Mouse (Mus musculus) intestine, embryonic 14.5 days (tissue): ENCODE data around the gene Tmem11. TPM values are rescaled to one million over a fixed set of nuclear protein-coding genes. Genes with fewer than 3 reads are reported as not detected.

Experiments
- ATAC-seq: fragments of 200-750 bp; cut with Nextera tagmentation; replicated peaks from 2 replicates; pipeline ENCODE4 v1.8.0; 2017; ENCODE audit warnings: low read depth, moderate number of reproducible peaks, moderate TSS enrichment, moderate library complexity; ENCODE audit not compliant: low FRiP score, low TSS enrichment
- DNase-seq: peaks from one replicate; pipeline ENCODE4 v3.0.0-alpha.2; 2018; ENCODE audit warnings: low spot score
- H3K27ac ChIP-seq: fragments of 300-500 bp; sonication (generic); 2 replicates; pipeline ENCODE4 v1.5.1; 2014; ENCODE audit warnings: low read depth, mild to moderate bottlenecking, control low read depth
- H3K27me3 ChIP-seq: fragments of 300-500 bp; sonication (generic); replicated peaks from 2 replicates; pipeline ENCODE4 v1.6.1; 2014; ENCODE audit warnings: low read length, control low read depth; ENCODE audit not compliant: control insufficient read depth, insufficient read depth
- H3K36me3 ChIP-seq: fragments of 300-500 bp; sonication (generic); 2 replicates; pipeline ENCODE4 v1.6.1; 2014; ENCODE audit warnings: low read length, control low read depth; ENCODE audit not compliant: control insufficient read depth, insufficient read depth
- H3K4me1 ChIP-seq: fragments of 300-500 bp; sonication (generic); replicated peaks from 2 replicates; pipeline ENCODE4 v1.6.1; 2014; ENCODE audit warnings: low read length, control low read depth, mixed read lengths; ENCODE audit not compliant: control insufficient read depth, insufficient read depth
- H3K4me2 ChIP-seq: fragments of 300-500 bp; sonication (generic); 2 replicates; pipeline ENCODE4 v1.6.1; 2014; ENCODE audit warnings: low read length
- H3K4me3 ChIP-seq: fragments of 300-500 bp; sonication (generic); 2 replicates; pipeline ENCODE4 v1.5.1; 2014; ENCODE audit warnings: low read depth, low read length, control low read depth, mixed read lengths
- H3K9ac ChIP-seq: fragments of 300-500 bp; sonication (generic); 2 replicates; pipeline ENCODE4 v1.6.1; 2014; ENCODE audit warnings: mild to moderate bottlenecking, low read length
- H3K9me3 ChIP-seq: fragments of 300-500 bp; sonication (generic); 2 replicates; pipeline ENCODE4 v1.6.1; 2016; ENCODE audit warnings: low read length, control low read depth; ENCODE audit not compliant: control insufficient read depth
- WGBS: fragments of 180-500 bp; shearing (Covaris S2); extraction: QIAGEN DNeasy Blood & Tissue Kit; methylation state at CpG from one replicate; pipeline ENCODE4 v1.1.7; 2014; 5-methylcytosine and 5-hydroxymethylcytosine counted together
- polyA plus RNA-seq: library from polyadenylated mRNA; unstranded; fragments of >200 nt; fragmentation: Nextera tagmentation; extraction: Ambion mirVana; gene quantifications from 2 replicates; pipeline ENCODE4 v1.2.1, GENCODE M21; 2014

Gene Tmem11
- polyA plus RNA-seq, 1 experiment from 2014 or later, result 73.9 TPM

- peak within 1 kb of the TSS; percentile 73 for H3K4me3 ChIP-seq
- peak; percentile 97 for ATAC-seq
- WGBS, result under 1% methylated on average over 34 of the region's 34 CpGs
These were observed 48.5 kb downstream of the Tmem11 start, which contains the start of gene Dhrs7b for GRCm38 (mm10) chr11:60830433-60831052. TSS of gene Dhrs7b (plus strand) at chr11:60830631.

GRCm38 (mm10) chr11:60828903-60829302, 50.2 kb downstream of the Tmem11 start:
- WGBS, result 28% methylated on average over 2 of the region's 2 CpGs
- Histone ChIP-seq H3K27me3 (no peaks in the 10 kb centered on the region), H3K9me3 (no peaks in the 10 kb centered on the region), H3K4me1 (peaks cover 4% of the 10 kb centered on the region), H3K36me3 (0 out of 2 replicates have a peak, but pooled peaks cover under 1% of the 10 kb centered on the region), H3K4me2 (no peak overlapping the region), H3K27ac (no peak overlapping the region), H3K9ac (no peak overlapping the region), H3K4me3 (no peak overlapping the region)
- no peak for DNase-seq
- no peak for ATAC-seq

More at GRCm38 (mm10) chr11:60830433-60831052, 48.5 kb downstream of the Tmem11 start, which contains the start of gene Dhrs7b:
- peak within 1 kb of the TSS; percentile 57 for H3K27ac ChIP-seq
- peaks cover 4% of the 10 kb centered on the region for H3K4me1 ChIP-seq
- H3K9me3 ChIP-seq, result no peaks in the 10 kb centered on the region
- peak; percentile 88 for DNase-seq
- peak within 1 kb of the TSS; percentile 72 for H3K4me2 ChIP-seq
- 0 out of 2 replicates have a peak, but pooled peaks cover 5% of the 10 kb centered on the region for H3K36me3 ChIP-seq
- peak within 1 kb of the TSS; percentile 58 for H3K9ac ChIP-seq
- H3K27me3 ChIP-seq, result no peaks in the 10 kb centered on the region

- Histone ChIP-seq H3K4me3 (no peak overlapping the region), H3K4me2 (no peak overlapping the region), H3K36me3 (no peaks in the 10 kb centered on the region), H3K27ac (no peak overlapping the region), H3K27me3 (no peaks in the 10 kb centered on the region), H3K9ac (no peak overlapping the region), H3K4me1 (peaks cover 4% of the 10 kb centered on the region), H3K9me3 (no peaks in the 10 kb centered on the region)
- 66% methylated on average over 4 of the region's 4 CpGs for WGBS
- ATAC-seq (no peak), DNase-seq (no peak)
These were observed 51.7 kb downstream of the Tmem11 start for GRCm38 (mm10) chr11:60827241-60827945.

- 47% methylated on average over 1 of the region's 1 CpGs for WGBS
- H3K36me3 ChIP-seq, result no peaks in the 10 kb centered on the region
- no peak overlapping the region for H3K4me3 ChIP-seq
- H3K27me3 ChIP-seq, result no peaks in the 10 kb centered on the region
- no peak overlapping the region for H3K4me2 ChIP-seq
- H3K9ac ChIP-seq, result no peak overlapping the region
- ATAC-seq (no peak), DNase-seq (no peak)
- H3K4me1 ChIP-seq, result peaks cover 4% of the 10 kb centered on the region
- H3K27ac ChIP-seq, result no peak overlapping the region
- H3K9me3 ChIP-seq, result no peaks in the 10 kb centered on the region
These were observed 52.4 kb downstream of the Tmem11 start for GRCm38 (mm10) chr11:60826700-60827099.

GRCm38 (mm10) chr11:60825191-60825590, 53.9 kb downstream of the Tmem11 start:
- Histone ChIP-seq H3K27me3 (no peaks in the 10 kb centered on the region), H3K9ac (no peak overlapping the region), H3K9me3 (no peaks in the 10 kb centered on the region), H3K4me3 (no peak overlapping the region), H3K36me3 (no peaks in the 10 kb centered on the region), H3K4me2 (no peak overlapping the region), H3K27ac (0 out of 2 replicates have a peak overlapping the region, but pooled peaks have one; percentile 11), H3K4me1 (no peaks in the 10 kb centered on the region)
- WGBS, result 71% methylated on average over 3 of the region's 3 CpGs
- ATAC-seq (peak; percentile 76), DNase-seq (no peak)

- H3K4me2 ChIP-seq, result no peak overlapping the region
- H3K27me3 ChIP-seq, result no peaks in the 10 kb centered on the region
- DNase-seq (no peak), ATAC-seq (no peak)
- no peaks in the 10 kb centered on the region for H3K4me1 ChIP-seq
- no peaks in the 10 kb centered on the region for H3K9me3 ChIP-seq
- H3K4me3 ChIP-seq, result no peak overlapping the region
- H3K36me3 ChIP-seq, result no peaks in the 10 kb centered on the region
- H3K27ac ChIP-seq, result no peak overlapping the region
- 67% methylated on average over 2 of the region's 2 CpGs for WGBS
- no peak overlapping the region for H3K9ac ChIP-seq
These were observed 55.3 kb downstream of the Tmem11 start for GRCm38 (mm10) chr11:60823771-60824170.

- Histone ChIP-seq H3K4me3 (no peak overlapping the region), H3K27me3 (no peaks in the 10 kb centered on the region), H3K9ac (no peak overlapping the region), H3K4me1 (no peaks in the 10 kb centered on the region), H3K4me2 (no peak overlapping the region), H3K36me3 (no peaks in the 10 kb centered on the region), H3K27ac (no peak overlapping the region), H3K9me3 (no peaks in the 10 kb centered on the region)
- DNase-seq (no peak), ATAC-seq (no peak)
- WGBS, result 70% methylated on average over 5 of the region's 5 CpGs
These were observed 62.7 kb downstream of the Tmem11 start for GRCm38 (mm10) chr11:60816398-60816797.
